Mouse (Mus musculus): ENCODE results near the gene Nol9.
A peak's percentile ranks its signal among the peaks of the same experiment; 100 is the strongest.

Nol9 gene

DNA sequence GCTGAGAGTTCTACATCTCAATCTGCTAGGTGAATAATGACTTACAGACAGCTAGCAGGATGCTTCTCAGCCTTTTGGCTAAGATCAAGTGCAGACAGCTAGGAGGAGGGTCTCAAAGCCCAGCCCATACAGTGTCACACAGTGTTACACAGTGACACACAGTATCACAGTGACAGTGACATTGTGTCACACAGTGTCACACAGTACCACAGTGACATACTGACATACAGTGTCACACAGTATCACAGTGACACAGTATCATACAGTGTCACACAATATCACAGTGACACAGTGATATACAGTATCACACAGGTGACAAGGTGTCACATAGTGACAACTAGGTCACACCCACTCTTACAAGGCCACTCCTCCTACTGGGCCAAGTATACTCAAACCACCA lies 28.2 kb downstream of the Nol9 start:
- DNase-seq: no peak

- DNase-seq: no peak
Observed at GRCm38 (mm10) chr4:152068166-152068724, 29.1 kb downstream of the Nol9 start.

GRCm38 (mm10) chr4:152069245-152069644 lies 30.1 kb downstream of the Nol9 start:
- DNase-seq: no peak

DNA sequence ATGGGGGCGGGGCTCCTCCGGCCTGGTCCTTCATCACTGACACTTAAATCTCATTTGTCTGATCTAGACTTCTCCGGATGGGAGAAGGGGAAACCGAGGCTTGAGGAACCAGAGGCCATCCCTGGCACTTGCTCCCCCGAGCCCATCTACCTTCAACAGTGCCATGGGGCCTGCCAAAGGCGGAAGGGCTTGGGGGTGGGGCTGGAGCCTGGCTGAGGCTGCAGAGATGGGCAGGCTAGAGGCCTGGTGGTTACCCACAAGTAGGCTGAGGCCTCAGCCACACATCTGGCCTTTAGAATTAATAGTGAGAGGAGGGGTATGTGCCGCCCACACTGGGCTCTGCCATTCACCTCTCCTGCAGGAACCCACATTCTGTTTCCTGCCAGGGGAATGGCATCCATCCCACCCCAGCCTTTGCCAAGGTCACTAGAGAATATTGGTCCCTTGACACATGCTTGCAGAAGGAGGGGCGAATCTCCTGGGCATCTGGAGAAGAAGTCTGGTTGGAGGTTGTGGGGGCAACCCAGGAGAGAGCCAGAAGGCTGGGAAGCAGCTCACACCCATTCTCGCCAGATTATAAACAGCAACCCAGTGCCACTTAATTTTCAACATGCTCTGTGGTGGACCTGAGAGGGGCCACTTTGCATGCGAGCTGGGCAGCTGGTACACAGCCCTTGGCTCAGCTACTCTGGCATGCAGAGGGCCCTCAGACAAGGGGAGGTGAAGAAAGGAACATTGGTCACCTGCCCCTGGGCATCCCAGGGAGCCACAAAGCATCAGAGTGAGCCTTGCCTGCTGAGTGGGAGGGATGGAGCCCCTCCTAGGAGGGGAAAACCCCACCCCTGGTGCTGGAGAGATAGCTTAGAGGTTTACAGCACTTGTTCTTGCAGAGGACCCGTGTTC lies 31.6 kb downstream of the Nol9 start:
- DNase-seq: no peak

GRCm38 (mm10) chr4:152072121-152072601 lies 33.0 kb downstream of the Nol9 start, which contains the start of gene Plekhg5:
Gene Plekhg5, plus strand, starts transcription at chr4:152072498.
- DNase-seq: no peak

DNA sequence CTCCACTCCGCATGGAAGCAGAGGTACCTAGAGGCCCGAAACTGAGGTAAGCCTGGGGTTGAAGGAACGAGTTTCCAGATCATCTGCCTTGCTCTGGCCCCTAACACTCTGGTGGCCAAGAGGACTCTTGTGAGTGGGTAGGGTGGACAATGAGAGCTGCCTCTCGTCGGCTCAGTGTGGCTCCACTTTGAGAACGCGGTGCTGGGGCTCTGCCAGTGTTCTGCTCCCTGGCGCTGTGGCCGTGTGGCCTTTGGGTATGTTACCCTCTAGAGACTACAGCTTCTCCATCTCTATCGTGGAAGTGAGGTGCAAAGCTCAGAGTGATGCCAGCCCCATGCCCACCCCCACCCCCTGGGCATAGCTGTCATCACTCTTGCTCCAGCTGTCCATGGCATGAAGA lies 33.5 kb downstream of the Nol9 start:
- no peak for DNase-seq

GRCm38 (mm10) chr4:152073715-152074114 lies 34.6 kb downstream of the Nol9 start:
- no peak for DNase-seq

DNA sequence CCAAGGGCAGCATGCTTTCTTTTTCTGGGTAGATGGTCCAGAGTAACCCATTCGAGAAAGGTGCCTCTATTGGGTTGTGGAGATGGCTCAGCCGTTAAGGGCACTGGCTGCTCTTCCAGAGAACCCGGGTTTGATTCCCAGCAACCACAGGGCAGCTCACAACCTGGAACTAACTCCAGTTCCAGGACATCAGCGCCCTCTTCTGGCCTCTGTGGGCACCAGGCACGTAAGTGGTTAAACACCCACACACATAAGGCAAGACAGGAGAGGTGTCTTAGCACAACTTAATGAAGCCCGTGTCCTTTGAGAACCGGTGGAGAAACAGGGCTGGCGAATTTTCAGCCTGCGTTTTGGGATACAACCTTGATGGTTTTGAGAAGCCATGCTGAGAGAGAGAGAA lies 35.4 kb downstream of the Nol9 start:
- no peak for DNase-seq

DNA sequence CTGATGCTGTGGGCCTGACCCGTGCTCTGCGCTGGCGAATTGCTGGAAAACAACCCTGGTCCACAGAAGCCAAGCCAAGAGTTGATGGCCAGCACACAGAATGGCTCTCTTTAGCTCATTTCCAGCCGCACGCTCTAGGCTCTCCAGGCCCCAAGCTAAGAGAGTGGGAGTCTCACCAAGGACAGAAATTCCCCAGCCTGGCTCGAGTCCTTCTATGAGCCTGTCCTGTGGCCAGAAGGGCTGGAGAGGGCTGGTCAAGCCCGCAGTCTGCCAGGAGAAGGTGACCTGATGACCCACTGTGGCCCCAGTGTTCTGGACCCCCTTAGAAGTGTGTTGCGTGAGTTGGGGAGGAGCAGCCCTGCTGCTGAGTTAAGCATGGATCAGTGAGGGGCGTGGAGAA lies 38.1 kb downstream of the Nol9 start:
- DNase-seq: no peak

DNA sequence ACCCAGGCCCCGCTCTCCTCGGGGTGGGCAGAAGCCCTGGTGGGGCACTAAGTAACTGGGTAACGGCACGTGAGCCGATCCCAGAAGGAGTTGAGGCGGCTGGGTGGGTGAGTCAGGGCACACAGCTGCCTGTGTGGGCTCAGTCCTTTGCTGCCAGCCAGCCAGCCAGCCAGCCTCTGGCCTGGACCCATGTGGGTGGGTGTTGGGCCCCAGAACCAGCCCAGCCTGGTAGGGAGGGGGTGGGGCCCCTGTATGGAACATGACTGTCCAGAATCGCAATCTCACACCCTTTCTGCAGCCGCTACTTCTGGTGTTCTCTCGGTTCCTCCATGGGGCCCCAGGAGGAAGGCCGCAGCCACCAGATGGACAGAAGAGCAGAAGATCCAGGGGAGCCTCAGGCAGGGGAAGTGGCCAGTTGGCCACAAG lies 39.0 kb downstream of the Nol9 start:
- DNase-seq: no peak

- no peak for DNase-seq
Observed at GRCm38 (mm10) chr4:152079261-152079660, 40.1 kb downstream of the Nol9 start.

DNA sequence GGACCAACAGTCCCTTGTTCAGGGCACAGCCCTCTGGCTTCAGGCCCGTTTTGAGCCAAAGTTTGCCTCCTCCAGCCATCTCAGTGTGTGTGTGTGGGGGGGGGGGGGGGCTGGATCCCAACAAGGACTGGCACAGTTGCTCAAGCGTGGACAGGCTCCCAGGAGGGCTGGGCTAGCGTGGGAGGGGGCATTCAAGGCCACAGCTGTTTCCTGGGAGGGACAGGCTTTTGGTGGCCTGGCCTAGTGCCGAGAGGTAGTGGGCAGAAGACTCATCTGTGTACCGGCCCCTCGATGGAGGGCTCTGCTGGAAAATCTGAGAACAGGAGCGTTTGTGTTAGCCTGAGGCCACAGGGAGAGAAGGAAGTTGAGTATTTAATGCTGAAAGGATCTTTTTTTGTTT lies 40.8 kb downstream of the Nol9 start:
- DNase-seq: no peak

DNA sequence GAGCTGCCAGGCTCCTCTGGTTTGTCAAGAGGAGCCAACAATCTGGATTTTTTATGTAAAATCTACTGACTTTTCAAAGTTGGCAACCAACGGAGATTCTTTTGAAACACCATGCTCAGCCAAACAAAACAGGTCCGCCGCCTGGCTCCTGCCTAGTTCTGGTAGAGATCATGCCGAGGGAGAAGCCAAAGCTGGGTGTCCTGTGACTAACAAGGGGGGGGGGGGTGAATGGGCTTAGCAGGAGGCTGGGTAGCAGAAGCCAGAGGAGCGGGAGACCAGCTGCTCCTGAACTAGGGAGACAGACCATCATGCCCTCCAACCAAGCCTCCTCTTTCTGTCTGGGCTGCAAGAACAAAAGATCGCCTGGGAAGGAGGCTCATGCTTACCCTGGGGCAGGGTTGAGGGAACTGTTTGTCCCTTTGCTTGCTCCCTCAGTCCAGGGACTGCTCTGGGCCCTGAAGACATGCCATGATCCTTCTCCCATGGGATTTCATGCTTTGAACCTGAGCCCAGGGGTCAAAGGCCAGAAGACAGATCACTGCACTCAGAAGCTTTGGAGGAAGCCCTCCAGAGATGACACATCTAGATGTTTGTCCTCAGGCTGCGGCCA lies 44.6 kb downstream of the Nol9 start:
- DNase-seq: no peak

- DNase-seq: no peak
Observed at GRCm38 (mm10) chr4:152084616-152085015, 45.5 kb downstream of the Nol9 start.

- peak; percentile 49 to 53 for DNase-seq
Observed at GRCm38 (mm10) chr4:152086505-152087210, 47.5 kb downstream of the Nol9 start.

GRCm38 (mm10) chr4:152087211-152088081 lies 48.3 kb downstream of the Nol9 start:
- no peak for DNase-seq

- DNase-seq: no peak
Observed at GRCm38 (mm10) chr4:152088133-152088532, 49.0 kb downstream of the Nol9 start.

- no peak for DNase-seq
Observed at GRCm38 (mm10) chr4:152088556-152089120, 49.5 kb downstream of the Nol9 start.

GRCm38 (mm10) chr4:152090191-152090590 lies 51.1 kb downstream of the Nol9 start:
- DNase-seq: no peak

- DNase-seq: no peak
Observed at GRCm38 (mm10) chr4:152092751-152093293, 53.7 kb downstream of the Nol9 start.

GRCm38 (mm10) chr4:152094233-152094632 lies 55.1 kb downstream of the Nol9 start:
- no peak for DNase-seq

Measured in thymus, adult 18-20 months (tissue).